Mouse (Mus musculus): ENCODE results near the gene Tgif2. TPM values are rescaled to one million over a fixed set of nuclear protein-coding genes. Genes with fewer than 3 reads are reported as not detected.
A peak's percentile ranks its signal among the peaks of the same experiment; 100 is the strongest.

Gene Tgif2
- polyA plus RNA-seq, 1 experiment from 2014 or later, result 87.5 TPM

DNA sequence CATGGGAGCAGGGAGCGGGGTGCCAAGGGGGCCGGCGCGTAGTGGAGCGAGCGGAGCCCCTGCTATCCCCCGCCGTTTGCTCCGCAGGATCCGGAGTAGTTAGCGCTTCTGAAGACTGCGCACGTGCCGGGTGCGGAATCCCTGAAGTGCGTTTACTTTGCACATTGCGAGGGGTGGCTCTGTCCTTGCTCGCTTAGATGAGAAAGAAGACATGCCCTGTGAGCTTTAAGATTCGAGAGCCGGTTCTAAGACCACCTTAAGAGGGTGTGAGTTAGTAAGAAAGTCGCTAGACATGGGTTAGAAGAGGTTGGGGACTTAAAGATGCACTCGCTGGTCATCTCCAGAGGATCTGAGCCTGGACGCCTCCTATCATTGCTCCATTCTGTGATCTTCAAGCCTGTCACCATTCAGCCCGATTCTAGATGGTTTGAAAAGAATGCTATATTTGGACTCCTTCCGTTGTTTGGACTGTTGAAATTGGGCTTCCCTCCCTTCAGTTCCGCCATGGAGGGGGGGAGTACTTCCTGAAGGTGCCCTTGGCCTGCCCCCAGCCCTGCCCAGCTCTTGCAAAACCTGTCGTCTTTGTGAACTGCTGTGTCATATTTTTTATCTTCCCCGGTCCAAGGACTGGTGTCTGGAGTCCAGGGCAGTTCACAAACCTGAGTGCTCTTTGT is 23.8 kb downstream of the Tgif2 start:
- H3K27me3 ChIP-seq, result no peaks in the 10 kb centered on the region
- ATAC-seq (ENCODE audit: low FRiP score, low read depth), result peak; percentile 26
- H3K4me1 ChIP-seq, result peaks cover 32% of the 10 kb centered on the region
- no peaks in the 10 kb centered on the region for H3K9me3 ChIP-seq
- peaks cover 37% of the 10 kb centered on the region for H3K36me3 ChIP-seq
- H3K9ac ChIP-seq, result peak overlapping the region; percentile 93
- peak overlapping the region; percentile 86 for H3K27ac ChIP-seq
- H3K4me2 ChIP-seq (replicated peaks), result peak overlapping the region; percentile 91
- peak overlapping the region; percentile 78 for H3K4me3 ChIP-seq
- 2% methylated on average over 28 of the region's 28 CpGs for WGBS

GRCm38 (mm10) chr2:156864481-156864880 is 24.7 kb downstream of the Tgif2 start:
- Histone ChIP-seq H3K36me3 (peaks cover 45% of the 10 kb centered on the region), H3K9ac (peak overlapping the region; percentile 93; the same call in 1 of the 2 replicates), H3K4me3 (peak overlapping the region; percentile 78), H3K4me2 (replicated peaks) (peak overlapping the region; percentile 91), H3K4me1 (peaks cover 27% of the 10 kb centered on the region), H3K27ac (no peak overlapping the region), H3K27me3 (no peaks in the 10 kb centered on the region), H3K9me3 (no peaks in the 10 kb centered on the region)
- 87% methylated on average over 3 of the region's 3 CpGs for WGBS
- no peak for ATAC-seq (ENCODE audit: low FRiP score, low read depth)

GRCm38 (mm10) chr2:156868994-156869393 is 29.2 kb downstream of the Tgif2 start:
- H3K36me3 ChIP-seq, result peaks cover 88% of the 10 kb centered on the region
- no peak overlapping the region for H3K4me3 ChIP-seq
- no peaks in the 10 kb centered on the region for H3K27me3 ChIP-seq
- H3K9ac ChIP-seq, result no peak overlapping the region
- WGBS, result 88% methylated on average over 8 of the region's 8 CpGs
- no peak overlapping the region for H3K27ac ChIP-seq
- H3K4me2 ChIP-seq (replicated peaks), result no peak overlapping the region
- peaks cover 17% of the 10 kb centered on the region for H3K4me1 ChIP-seq
- ATAC-seq (ENCODE audit: low FRiP score, low read depth), result no peak
- H3K9me3 ChIP-seq, result no peaks in the 10 kb centered on the region

GRCm38 (mm10) chr2:156869554-156869953 is 29.7 kb downstream of the Tgif2 start:
- Histone ChIP-seq H3K4me1 (peaks cover 11% of the 10 kb centered on the region), H3K27me3 (no peaks in the 10 kb centered on the region), H3K4me2 (replicated peaks) (no peak overlapping the region), H3K27ac (no peak overlapping the region), H3K9me3 (no peaks in the 10 kb centered on the region), H3K9ac (no peak overlapping the region), H3K4me3 (no peak overlapping the region), H3K36me3 (peaks cover 94% of the 10 kb centered on the region)
- WGBS, result 86% methylated on average over 7 of the region's 7 CpGs
- ATAC-seq (ENCODE audit: low FRiP score, low read depth), result no peak

DNA sequence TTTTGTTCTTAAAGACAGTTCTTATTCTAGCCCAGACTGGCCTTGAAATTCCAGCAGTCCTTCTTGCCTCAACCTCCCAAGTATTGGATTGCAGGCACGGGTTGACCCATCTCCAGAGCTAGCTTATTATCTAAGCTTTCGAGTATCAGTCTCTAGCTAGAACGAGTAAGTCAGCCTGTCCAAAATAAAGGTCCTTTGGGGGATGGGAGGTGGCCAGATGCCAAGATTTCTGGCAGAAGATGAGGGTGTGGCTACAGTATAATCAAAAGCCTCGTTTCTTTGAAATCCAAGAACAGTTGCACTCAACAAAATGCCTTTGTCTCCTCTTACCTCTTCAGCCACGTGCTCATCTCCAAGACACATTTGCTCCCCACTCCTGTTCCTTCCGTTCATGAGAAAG is 30.7 kb downstream of the Tgif2 start:
- 61% methylated on average over 6 of the region's 6 CpGs for WGBS
- no peaks in the 10 kb centered on the region for H3K27me3 ChIP-seq
- ATAC-seq (ENCODE audit: low FRiP score, low read depth), result no peak
- H3K4me1 ChIP-seq, result peaks cover 9% of the 10 kb centered on the region; the same call in 1 of the 2 replicates
- H3K4me3 ChIP-seq, result no peak overlapping the region
- no peaks in the 10 kb centered on the region for H3K9me3 ChIP-seq
- H3K27ac ChIP-seq, result no peak overlapping the region
- H3K9ac ChIP-seq, result no peak overlapping the region
- H3K36me3 ChIP-seq, result peaks cover 97% of the 10 kb centered on the region
- no peak overlapping the region for H3K4me2 ChIP-seq (replicated peaks)

- peaks cover 68% of the 10 kb centered on the region for H3K36me3 ChIP-seq
- no peaks in the 10 kb centered on the region for H3K9me3 ChIP-seq
Measured at GRCm38 (mm10) chr2:156873629-156874028, 33.8 kb downstream of the Tgif2 start.

GRCm38 (mm10) chr2:156874047-156874759 is 34.4 kb downstream of the Tgif2 start:
- ATAC-seq (ENCODE audit: low FRiP score, low read depth), result no peak
- Histone ChIP-seq H3K9ac (no peak overlapping the region), H3K4me3 (no peak overlapping the region), H3K9me3 (no peaks in the 10 kb centered on the region), H3K4me1 (peaks cover 11% of the 10 kb centered on the region; the same call in 1 of the 2 replicates), H3K27ac (no peak overlapping the region), H3K4me2 (replicated peaks) (no peak overlapping the region), H3K27me3 (no peaks in the 10 kb centered on the region), H3K36me3 (peaks cover 63% of the 10 kb centered on the region)
- 89% methylated on average over 8 of the region's 8 CpGs for WGBS

More at GRCm38 (mm10) chr2:156873629-156874028, 33.8 kb downstream of the Tgif2 start:
- Histone ChIP-seq H3K27me3 (no peaks in the 10 kb centered on the region), H3K4me1 (peaks cover 11% of the 10 kb centered on the region; the same call in 1 of the 2 replicates), H3K27ac (no peak overlapping the region), H3K9ac (no peak overlapping the region), H3K4me3 (no peak overlapping the region), H3K4me2 (replicated peaks) (no peak overlapping the region)
- WGBS, result 33% methylated on average over 5 of the region's 5 CpGs
- ATAC-seq (ENCODE audit: low FRiP score, low read depth), result no peak

GRCm38 (mm10) chr2:156874760-156875510 is 35.1 kb downstream of the Tgif2 start:
- H3K27ac ChIP-seq, result no peak overlapping the region
- no peak for ATAC-seq (ENCODE audit: low FRiP score, low read depth)
- WGBS, result 93% methylated on average over 4 of the region's 4 CpGs
- H3K9me3 ChIP-seq, result no peaks in the 10 kb centered on the region
- no peak overlapping the region for H3K4me3 ChIP-seq
- no peak overlapping the region for H3K4me2 ChIP-seq (replicated peaks)
- H3K36me3 ChIP-seq, result peaks cover 56% of the 10 kb centered on the region
- peaks cover 11% of the 10 kb centered on the region; the same call in 1 of the 2 replicates for H3K4me1 ChIP-seq
- no peaks in the 10 kb centered on the region for H3K27me3 ChIP-seq
- H3K9ac ChIP-seq, result no peak overlapping the region

GRCm38 (mm10) chr2:156877726-156878125 is 37.9 kb downstream of the Tgif2 start:
- no peak overlapping the region for H3K9ac ChIP-seq
- WGBS, result 49% methylated on average over 9 of the region's 9 CpGs
- H3K27ac ChIP-seq, result no peak overlapping the region
- no peak overlapping the region for H3K4me3 ChIP-seq
- no peak for ATAC-seq (ENCODE audit: low FRiP score, low read depth)
- peaks cover 2% of the 10 kb centered on the region; the same call in 1 of the 2 replicates for H3K4me1 ChIP-seq
- no peaks in the 10 kb centered on the region for H3K9me3 ChIP-seq
- no peaks in the 10 kb centered on the region for H3K27me3 ChIP-seq
- H3K4me2 ChIP-seq (replicated peaks), result no peak overlapping the region
- H3K36me3 ChIP-seq, result peaks cover 29% of the 10 kb centered on the region

DNA sequence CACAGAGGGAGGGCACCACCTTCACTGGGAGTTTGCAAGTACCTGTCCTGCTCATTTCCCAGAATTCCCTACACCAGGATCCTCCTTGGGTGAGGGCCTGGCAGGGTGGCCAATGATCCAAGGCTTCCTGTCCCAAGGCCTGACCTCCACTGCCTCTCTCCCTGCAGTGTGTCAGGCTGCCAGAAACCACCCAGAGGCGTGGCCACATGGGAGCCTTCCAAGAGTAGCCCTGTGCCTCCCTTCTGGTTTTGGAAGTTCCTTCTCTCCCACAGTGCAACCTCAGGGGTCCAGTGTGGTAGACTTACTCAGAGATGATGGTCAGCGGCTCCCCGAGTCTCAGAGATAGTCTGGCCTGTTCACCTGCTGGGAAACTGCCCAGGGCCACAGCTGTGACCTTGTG is 39.7 kb downstream of the Tgif2 start:
- Histone ChIP-seq H3K4me2 (replicated peaks) (no peak overlapping the region), H3K9ac (no peak overlapping the region), H3K4me3 (no peak overlapping the region), H3K27ac (no peak overlapping the region), H3K9me3 (no peaks in the 10 kb centered on the region), H3K36me3 (peaks cover 12% of the 10 kb centered on the region), H3K4me1 (peaks cover 2% of the 10 kb centered on the region; the same call in 1 of the 2 replicates), H3K27me3 (no peaks in the 10 kb centered on the region)
- 85% methylated on average over 3 of the region's 3 CpGs for WGBS
- ATAC-seq (ENCODE audit: low FRiP score, low read depth), result no peak

- Histone ChIP-seq H3K4me2 (replicated peaks) (no peak overlapping the region), H3K4me3 (no peak overlapping the region), H3K9me3 (no peaks in the 10 kb centered on the region), H3K27ac (no peak overlapping the region), H3K4me1 (peaks cover 2% of the 10 kb centered on the region; the same call in 1 of the 2 replicates), H3K9ac (no peak overlapping the region), H3K27me3 (no peaks in the 10 kb centered on the region), H3K36me3 (no peaks in the 10 kb centered on the region)
- 39% methylated on average over 10 of the region's 10 CpGs for WGBS
- no peak for ATAC-seq (ENCODE audit: low FRiP score, low read depth)
Measured at GRCm38 (mm10) chr2:156882431-156883001, 42.7 kb downstream of the Tgif2 start.

Measured in limb, embryonic 13.5 days (tissue).